Mouse (Mus musculus): ENCODE results near the gene Lrrk1. TPM values are rescaled to one million over a fixed set of nuclear protein-coding genes. Genes with fewer than 3 reads are reported as not detected.

Lrrk1 gene
- total RNA-seq (2022), result 1 to 10 TPM; 2.2 to 3.8 (median 2.9) TPM

- DNase-seq (ENCODE audit: low spot score in 2 of 2), result peak; percentile 22 to 28
These were observed at the start of gene Lrrk1 for GRCm38 (mm10) chr7:66387813-66388521. TSS of gene Lrrk1 (minus strand) at chr7:66388350.

GRCm38 (mm10) chr7:66434453-66434935 lies 46.3 kb upstream of the Lrrk1 start:
- peak; percentile 25 to 32 for DNase-seq (ENCODE audit: low spot score in 2 of 2)

DNA sequence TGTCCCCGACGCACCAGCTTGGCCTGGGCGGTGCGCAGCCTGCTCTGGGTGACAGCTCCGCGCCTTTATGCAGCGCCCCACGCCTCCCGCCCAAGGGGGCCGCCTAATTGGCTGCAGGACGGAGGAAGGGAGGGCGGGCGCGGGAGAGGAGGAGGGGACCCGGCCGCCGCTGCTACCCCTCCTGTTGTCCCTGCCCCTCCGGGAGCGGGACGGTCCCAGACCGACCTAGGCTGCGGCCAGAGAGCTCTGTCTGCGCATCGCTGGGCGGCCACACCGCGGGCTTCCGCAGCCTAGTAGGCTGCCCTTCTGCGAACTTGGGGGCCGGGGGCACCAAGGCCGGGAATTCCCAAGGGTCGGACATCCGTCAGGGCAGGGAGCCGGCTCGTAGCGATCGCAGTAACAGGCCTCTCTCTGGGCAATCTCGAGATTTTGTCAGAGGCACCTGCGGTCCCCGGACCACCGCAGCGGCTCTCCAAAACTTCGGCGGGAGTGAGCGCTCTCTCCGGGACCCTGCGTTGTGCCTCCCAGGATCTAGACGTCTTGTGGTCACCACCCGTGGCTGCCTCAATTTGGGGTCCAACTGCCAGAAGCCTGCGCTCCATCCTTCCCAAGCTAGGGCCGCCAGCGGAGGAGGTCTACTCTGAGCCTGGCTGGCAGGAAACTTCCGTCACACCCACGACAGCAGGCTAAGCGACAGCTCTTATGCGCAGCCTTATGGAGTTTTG lies 39.4 kb upstream of the Lrrk1 start, which contains the start of gene Aldh1a3:
Gene Aldh1a3, minus strand, starts transcription at position 81 of the 725 bp plus-strand sequence.
- DNase-seq (ENCODE audit: low spot score in 2 of 2), result peak; percentile 8 to 20

GRCm38 (mm10) chr7:66427053-66427436 lies 38.9 kb upstream of the Lrrk1 start:
- no peak for DNase-seq (ENCODE audit: low spot score in 2 of 2)

GRCm38 (mm10) chr7:66421903-66422302 lies 33.8 kb upstream of the Lrrk1 start:
- no peak for DNase-seq (ENCODE audit: low spot score in 2 of 2)

GRCm38 (mm10) chr7:66418981-66419380 lies 30.8 kb upstream of the Lrrk1 start:
- no peak for DNase-seq (ENCODE audit: low spot score in 2 of 2)

GRCm38 (mm10) chr7:66416829-66417228 lies 28.7 kb upstream of the Lrrk1 start:
- no peak for DNase-seq (ENCODE audit: low spot score in 2 of 2)

DNA sequence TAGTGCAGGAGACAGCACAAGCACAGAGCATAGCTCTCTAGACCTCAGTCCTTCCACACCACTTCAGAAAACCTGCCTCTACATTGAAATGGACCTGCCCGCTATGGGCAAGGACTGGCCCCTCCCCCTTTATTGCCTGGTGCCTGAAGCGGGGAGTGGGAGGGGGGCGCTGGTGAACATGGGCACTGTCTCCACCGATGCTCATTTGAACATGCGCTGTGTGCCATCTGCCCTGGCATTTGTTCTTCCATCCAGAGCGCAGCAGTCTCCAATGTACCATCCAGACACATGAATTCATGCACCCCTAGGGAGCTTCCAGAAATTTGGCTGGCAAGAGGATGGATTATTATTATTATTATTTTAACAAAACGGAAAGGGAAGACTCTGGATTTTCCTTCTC lies 24.9 kb upstream of the Lrrk1 start:
- DNase-seq (ENCODE audit: low spot score in 2 of 2), result no peak

DNA sequence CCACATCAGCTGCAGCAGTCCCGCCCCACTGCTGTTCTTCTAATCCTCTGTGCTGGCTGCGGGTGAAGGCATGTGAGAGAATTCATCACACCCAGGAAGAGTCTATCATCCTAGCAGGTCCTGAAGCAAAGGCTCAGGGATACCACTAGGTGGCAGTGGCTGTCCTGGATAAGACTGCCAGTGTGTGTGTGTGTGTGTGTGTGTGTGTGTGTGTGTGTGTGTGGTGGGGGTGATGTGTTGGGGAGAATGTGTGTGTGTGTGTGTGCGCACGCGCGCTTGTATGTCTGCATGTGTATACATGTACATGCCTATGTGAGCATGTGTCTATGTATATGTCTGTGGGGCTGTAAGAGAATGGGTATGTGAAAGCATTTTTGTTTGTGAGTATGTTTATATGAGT lies 21.3 kb upstream of the Lrrk1 start:
- DNase-seq (ENCODE audit: low spot score in 2 of 2), result no peak

DNA sequence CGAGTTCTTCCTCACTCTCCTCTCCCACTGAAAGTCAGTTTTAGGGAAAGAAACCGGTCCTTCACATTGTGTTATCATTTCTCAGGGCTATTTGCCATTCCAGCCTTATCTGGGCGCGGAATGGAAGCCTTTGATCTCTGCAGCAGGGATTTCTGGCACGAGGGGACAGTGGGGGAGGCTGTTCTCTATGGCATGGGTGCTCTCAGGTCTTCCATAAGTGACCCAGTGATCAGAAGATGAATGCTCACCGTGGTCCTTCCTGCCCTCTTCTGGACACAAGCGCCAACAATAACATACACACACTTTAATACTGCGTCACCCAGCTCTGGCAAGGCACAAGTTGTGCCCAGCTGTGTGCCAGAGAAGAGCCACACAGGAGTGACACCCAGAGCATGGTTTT lies 18.8 kb upstream of the Lrrk1 start:
- DNase-seq (ENCODE audit: low spot score in 2 of 2), result no peak

DNA sequence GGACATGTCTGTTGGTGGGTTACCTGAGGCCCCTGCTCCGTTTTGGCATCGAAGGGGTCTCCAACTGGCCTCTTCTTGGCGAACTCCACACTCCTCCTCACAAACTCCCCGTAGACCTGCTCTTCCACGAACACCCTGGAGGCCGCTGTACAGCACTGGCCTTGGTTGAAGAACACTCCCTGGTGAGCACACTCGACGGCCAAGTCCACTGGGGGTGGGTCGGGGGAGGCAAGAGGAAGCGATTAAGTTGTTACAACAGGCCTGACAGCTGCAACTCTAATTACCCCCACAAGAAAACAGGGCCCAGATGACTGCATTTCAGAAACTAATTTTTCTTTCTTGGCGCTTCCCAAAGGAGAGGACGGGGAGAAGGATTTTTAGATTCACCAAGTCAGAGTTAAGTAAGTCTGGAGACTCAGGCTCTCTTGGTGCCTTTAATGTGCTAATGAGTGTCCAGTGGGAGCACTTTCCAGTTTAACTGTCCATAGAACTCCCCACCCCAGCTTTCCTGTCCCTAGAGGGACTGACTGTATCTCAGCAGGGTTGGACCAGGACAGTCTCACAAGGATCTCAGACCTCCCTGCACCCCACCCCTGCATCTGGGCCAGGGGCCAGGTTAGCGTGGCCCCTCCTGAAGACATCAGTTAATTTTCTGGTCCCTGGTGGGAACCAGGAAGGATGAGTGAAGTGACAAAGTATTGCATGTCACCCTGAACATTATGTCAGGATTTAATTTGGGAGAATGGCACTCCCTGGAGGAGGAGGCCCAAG lies 18.0 kb upstream of the Lrrk1 start:
- DNase-seq (ENCODE audit: low spot score in 2 of 2), result peak in 1 of 2 experiments; percentile 29

DNA sequence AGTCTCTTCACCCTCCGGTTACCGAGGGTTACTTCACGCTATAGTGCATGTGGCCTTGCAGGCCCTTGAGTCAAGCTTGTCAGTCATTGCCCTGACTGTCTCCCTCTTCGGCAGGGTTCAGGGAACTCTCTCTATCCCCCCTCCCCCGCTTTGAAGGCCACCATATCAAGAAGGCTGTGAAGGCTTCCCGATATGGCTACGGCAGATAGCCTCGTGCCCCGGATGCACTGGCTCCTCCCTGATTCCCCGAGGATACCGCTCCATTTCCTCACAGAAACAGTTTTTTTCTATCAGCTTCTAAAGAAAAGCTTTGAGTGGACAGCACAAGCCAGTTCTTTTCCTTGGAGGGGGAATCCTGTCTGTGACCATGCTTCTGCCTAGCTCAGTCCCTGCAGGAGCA lies 17.4 kb upstream of the Lrrk1 start:
- no peak for DNase-seq (ENCODE audit: low spot score in 2 of 2)

DNA sequence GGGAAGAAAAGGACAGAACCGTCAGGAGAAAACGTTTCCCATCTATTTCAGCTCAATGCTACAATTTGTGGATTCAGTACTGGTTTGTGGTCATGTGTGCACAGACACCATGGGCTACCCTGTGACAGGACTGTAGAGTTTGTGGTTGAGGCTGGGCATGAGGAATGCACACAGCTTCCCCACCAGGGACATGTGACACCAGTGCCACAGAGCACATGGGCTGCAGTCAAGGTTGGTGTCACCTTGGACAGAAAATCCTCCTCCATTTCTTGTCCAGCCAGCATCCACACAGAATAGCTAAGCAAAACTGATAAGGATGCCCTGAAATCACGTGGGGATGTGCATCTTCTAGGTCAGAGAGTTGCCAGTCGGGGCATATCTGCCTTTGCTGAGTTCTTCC lies 16.7 kb upstream of the Lrrk1 start:
- DNase-seq (ENCODE audit: low spot score in 2 of 2), result no peak

GRCm38 (mm10) chr7:66404141-66404540 lies 16.0 kb upstream of the Lrrk1 start:
- no peak for DNase-seq (ENCODE audit: low spot score in 2 of 2)

DNA sequence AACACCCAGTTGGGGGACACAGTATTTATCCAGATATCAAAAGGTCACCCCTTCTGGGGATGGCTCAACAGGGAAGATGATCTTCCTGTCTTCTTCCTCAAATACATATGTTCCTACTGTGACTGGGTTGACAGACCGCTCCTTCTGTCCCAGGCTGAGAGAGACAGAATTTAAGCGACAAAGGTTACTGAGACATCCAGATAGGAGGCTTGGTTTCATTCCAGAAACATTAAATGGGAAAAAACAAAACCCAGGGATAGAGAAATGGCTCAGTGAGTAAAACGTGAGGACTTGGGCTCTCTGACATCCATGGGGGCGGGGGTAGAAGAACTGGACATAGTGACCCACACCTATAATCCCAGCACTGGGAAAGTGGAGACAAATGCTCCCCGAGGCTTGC lies 14.7 kb upstream of the Lrrk1 start:
- DNase-seq (ENCODE audit: low spot score in 2 of 2), result no peak

DNA sequence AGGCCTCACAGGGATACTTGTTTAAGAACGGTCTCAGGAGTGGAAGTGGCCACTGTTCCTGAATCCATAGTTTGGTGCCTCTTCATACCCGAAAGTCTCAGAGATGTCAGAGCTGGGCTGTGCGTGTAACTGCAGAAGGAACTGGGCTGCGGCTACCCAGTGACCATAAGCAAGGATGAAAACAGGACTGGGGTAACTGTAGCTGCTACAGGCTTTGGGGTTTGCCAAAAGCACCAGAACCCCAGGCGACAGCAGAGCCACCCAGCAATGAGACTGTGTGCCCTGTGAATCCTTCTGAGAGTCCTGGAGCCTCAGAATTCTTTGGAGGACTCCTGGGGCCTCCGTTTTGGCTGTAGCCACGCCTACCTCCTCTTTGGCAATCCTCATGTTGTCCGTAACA lies 13.5 kb upstream of the Lrrk1 start:
- no peak for DNase-seq (ENCODE audit: low spot score in 2 of 2)

- DNase-seq (ENCODE audit: low spot score in 2 of 2), result no peak
These were observed 9.1 kb upstream of the Lrrk1 start for GRCm38 (mm10) chr7:66397288-66397687.

GRCm38 (mm10) chr7:66388621-66389532 lies 727 bp upstream of the Lrrk1 start:
- peak; percentile 50 to 62 for DNase-seq (ENCODE audit: low spot score in 2 of 2)

DNA sequence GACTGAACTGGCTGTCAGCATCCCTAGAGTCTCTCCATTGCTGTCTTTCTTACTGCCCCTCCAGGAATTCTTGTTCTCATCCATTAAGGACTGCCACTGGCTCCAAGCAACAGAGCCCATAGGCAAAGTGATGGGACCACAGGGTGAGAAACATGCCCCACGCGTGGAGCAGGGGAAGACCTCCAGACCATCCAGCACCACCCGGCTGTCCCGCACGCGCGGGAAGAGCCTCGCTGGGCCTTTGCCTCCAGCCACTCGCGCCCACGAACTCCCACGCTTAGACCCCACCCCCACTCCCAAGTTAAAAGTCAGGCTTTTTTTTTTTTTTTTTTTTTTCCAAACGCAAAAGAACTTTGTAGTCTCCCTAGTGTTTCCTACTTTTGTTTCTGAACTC lies 734 bp downstream of the Lrrk1 start:
- no peak for DNase-seq (ENCODE audit: low spot score in 2 of 2)

- no peak for DNase-seq (ENCODE audit: low spot score in 2 of 2)
These were observed 1.7 kb downstream of the Lrrk1 start for GRCm38 (mm10) chr7:66386411-66386810.

- DNase-seq (ENCODE audit: low spot score in 2 of 2), result no peak
These were observed 2.3 kb downstream of the Lrrk1 start for GRCm38 (mm10) chr7:66385826-66386225.

Data from gastrocnemius, adult 8-10 months (tissue).